Mouse (Mus musculus) forebrain, postnatal 0 days (tissue): ENCODE data around the gene Pced1b. TPM values are rescaled to one million over a fixed set of nuclear protein-coding genes. Genes with fewer than 3 reads are reported as not detected.
"Not testable (repeated sequence)": the region's sequence is repeated elsewhere in the genome, so short reads cannot be mapped to it uniquely, and the experiment has no call there.

Experiments used
- ATAC-seq: fragments of 200-750 bp; cut with Nextera tagmentation; 2 replicates; pipeline ENCODE4 v1.8.0; 2017; ENCODE audit warnings: mild to moderate bottlenecking, moderate library complexity
- DNase-seq: peaks from one replicate; pipeline ENCODE4 v3.0.0-alpha.2; 2015
- H3K27ac ChIP-seq: fragments of 300-500 bp; sonication (generic); 2 replicates; pipeline ENCODE4 v1.5.1; 2014; ENCODE audit warnings: low read depth, mild to moderate bottlenecking, antibody characterized with exemption, low read length, moderate library complexity, mixed read lengths
- H3K27me3 ChIP-seq: fragments of 300-500 bp; sonication (generic); 2 replicates; pipeline ENCODE4 v1.6.1; 2014; ENCODE audit warnings: mild to moderate bottlenecking, low read length, mixed read lengths; ENCODE audit not compliant: insufficient read depth
- H3K36me3 ChIP-seq: fragments of 300-500 bp; sonication (generic); 2 replicates; pipeline ENCODE4 v1.6.1; 2014; ENCODE audit warnings: mild to moderate bottlenecking, moderate library complexity; ENCODE audit not compliant: insufficient read depth
- H3K4me1 ChIP-seq: fragments of 300-500 bp; sonication (generic); 2 replicates; pipeline ENCODE4 v1.6.1; 2014; ENCODE audit warnings: antibody characterized with exemption; ENCODE audit not compliant: insufficient read depth
- H3K4me2 ChIP-seq: fragments of 300-500 bp; sonication (generic); 2 replicates; pipeline ENCODE4 v1.6.1; 2014; ENCODE audit warnings: low read depth, mild to moderate bottlenecking, moderate library complexity
- H3K4me3 ChIP-seq: fragments of 300-500 bp; sonication (generic); 2 replicates; pipeline ENCODE4 v1.5.1; 2014; ENCODE audit warnings: low read depth, low read length, mixed read lengths
- H3K9ac ChIP-seq: fragments of 300-500 bp; sonication (generic); 2 replicates; pipeline ENCODE4 v1.6.1; 2014; ENCODE audit warnings: mild to moderate bottlenecking
- H3K9me3 ChIP-seq: fragments of 300-500 bp; sonication (generic); 2 replicates; pipeline ENCODE4 v1.6.1; 2016; ENCODE audit warnings: low read length
- CTCF ChIP-seq: sonication (generic); IDR thresholded peaks from 2 replicates; pipeline ENCODE4 v1.5.1; 2016; ENCODE audit warnings: antibody characterized with exemption, control low read depth, low read depth
- WGBS: fragments of 180-500 bp; shearing (Covaris S2); extraction: QIAGEN DNeasy Blood & Tissue Kit; methylation state at CpG from one replicate; pipeline ENCODE4 v1.1.7; 2014; 5-methylcytosine and 5-hydroxymethylcytosine counted together
- polyA plus RNA-seq: library from polyadenylated mRNA; unstranded; fragments of >200 nt; fragmentation: Nextera tagmentation; extraction: Ambion mirVana; gene quantifications from 2 replicates; pipeline ENCODE4 v1.2.1, GENCODE M21; 2015
- total RNA-seq: library from RNA; depleted of rRNA; stranded (reverse); fragments of >200 nt; gene quantifications from 2 replicates; pipeline ENCODE4 v1.2.3, GENCODE M21; 2014

The Pced1b gene
- total and polyA plus RNA-seq, 2 experiments from 2014 or later: 4.4 to 6.9 TPM

GRCm38 (mm10) chr15:97370880-97371279 is 124.0 kb downstream of the Pced1b start:
- H3K4me2 ChIP-seq: no peak overlapping the region
- H3K9me3 ChIP-seq: no peaks in the 10 kb centered on the region
- no peak overlapping the region for H3K4me3 ChIP-seq
- WGBS: 92% methylated on average over 7 of the region's 7 CpGs
- no peak overlapping the region for H3K27ac ChIP-seq
- H3K27me3 ChIP-seq: no peaks in the 10 kb centered on the region
- no peak for ATAC-seq
- no peak for TF ChIP-seq CTCF
- 0 out of 2 replicates have a peak, but pooled peaks cover 4% of the 10 kb centered on the region for H3K4me1 ChIP-seq
- H3K36me3 ChIP-seq: no peaks in the 10 kb centered on the region
- DNase-seq: no peak
- no peak overlapping the region for H3K9ac ChIP-seq

- not testable (repeated sequence) for ATAC-seq, H3K27me3 ChIP-seq, H3K4me1 ChIP-seq, H3K4me3 ChIP-seq, DNase-seq, H3K9ac ChIP-seq, H3K27ac ChIP-seq, H3K36me3 ChIP-seq, H3K4me2 ChIP-seq, H3K9me3 ChIP-seq
- 57% methylated on average over 3 of the region's 3 CpGs for WGBS
Observed at GRCm38 (mm10) chr15:97372043-97372442, 125.1 kb downstream of the Pced1b start.

- H3K27me3 ChIP-seq: no peaks in the 10 kb centered on the region
- H3K36me3 ChIP-seq: no peaks in the 10 kb centered on the region
- ATAC-seq (no peak), DNase-seq (no peak)
- H3K4me2 ChIP-seq: no peak overlapping the region
- no peak for TF ChIP-seq CTCF
- H3K4me3 ChIP-seq: no peak overlapping the region
- no peaks in the 10 kb centered on the region for H3K9me3 ChIP-seq
- H3K9ac ChIP-seq: no peak overlapping the region
- 47% methylated on average over 6 of the region's 6 CpGs for whole genome bisulfite sequencing
- H3K27ac ChIP-seq: no peak overlapping the region
- H3K4me1 ChIP-seq: 0 out of 2 replicates have a peak, but pooled peaks cover 4% of the 10 kb centered on the region
Observed at GRCm38 (mm10) chr15:97372611-97373131, 125.8 kb downstream of the Pced1b start.

- ATAC-seq (no peak), DNase-seq (no peak)
- Histone ChIP-seq H3K4me3 (no peak overlapping the region), H3K27me3 (no peaks in the 10 kb centered on the region), H3K27ac (no peak overlapping the region), H3K9ac (no peak overlapping the region), H3K4me1 (0 out of 2 replicates have a peak, but pooled peaks cover 4% of the 10 kb centered on the region), H3K36me3 (no peaks in the 10 kb centered on the region), H3K4me2 (peak overlapping the region; percentile 33), H3K9me3 (no peaks in the 10 kb centered on the region)
- 23% methylated on average over 25 of the region's 25 CpGs for WGBS
- no peak for TF ChIP-seq CTCF
Observed at GRCm38 (mm10) chr15:97373203-97374084, 126.5 kb downstream of the Pced1b start.

- Histone ChIP-seq H3K4me2 (no peak overlapping the region), H3K36me3 (no peaks in the 10 kb centered on the region), H3K27me3 (no peaks in the 10 kb centered on the region), H3K27ac (no peak overlapping the region), H3K4me3 (no peak overlapping the region), H3K9ac (no peak overlapping the region), H3K4me1 (0 out of 2 replicates have a peak, but pooled peaks cover 4% of the 10 kb centered on the region), H3K9me3 (no peaks in the 10 kb centered on the region)
- no peak for ATAC-seq
- DNase-seq: no peak
- no peak for TF ChIP-seq CTCF
- WGBS: 57% methylated on average over 8 of the region's 8 CpGs
Observed at GRCm38 (mm10) chr15:97374085-97374844, 127.4 kb downstream of the Pced1b start.

- Histone ChIP-seq H3K27ac (no peak overlapping the region), H3K4me1 (0 out of 2 replicates have a peak, but pooled peaks cover 4% of the 10 kb centered on the region), H3K36me3 (no peaks in the 10 kb centered on the region), H3K4me2 (no peak overlapping the region), H3K4me3 (no peak overlapping the region), H3K9me3 (no peaks in the 10 kb centered on the region), H3K9ac (no peak overlapping the region), H3K27me3 (no peaks in the 10 kb centered on the region)
- no peak for TF ChIP-seq CTCF
- DNase-seq (no peak), ATAC-seq (no peak)
- 84% methylated on average over 15 of the region's 15 CpGs for WGBS
Observed at GRCm38 (mm10) chr15:97374845-97375720, 128.2 kb downstream of the Pced1b start.
